Mouse (Mus musculus) liver, embryonic 14.5 days (tissue): Measurements from ENCODE around the gene Dpf3. TPM values are rescaled to one million over a fixed set of nuclear protein-coding genes. Genes with fewer than 3 reads are reported as not detected.

ENCODE experiments used
- ATAC-seq: fragments of 200-750 bp; cut with Nextera tagmentation; 2 replicates; pipeline ENCODE4 v1.8.0; 2017; ENCODE audit warnings: moderate number of reproducible peaks, mild to moderate bottlenecking, moderate library complexity; ENCODE audit not compliant: insufficient read depth
- DNase-seq, 3 experiments: peaks; one replicate each; pipeline ENCODE4 v3.0.0-alpha.2; 2012 to 2013; ENCODE audit warnings: low read depth in 3 of 3, low spot score in 3 of 3
- H3K27ac ChIP-seq: fragments of 300-500 bp; sonication (generic); 2 replicates; pipeline ENCODE4 v1.5.1; 2014; ENCODE audit warnings: moderate library complexity, mild to moderate bottlenecking, control low read depth, inconsistent platforms
- H3K27me3 ChIP-seq: fragments of 300-500 bp; sonication (generic); 2 replicates; pipeline ENCODE4 v1.6.1; 2014; ENCODE audit warnings: mild to moderate bottlenecking, low read length, moderate library complexity; ENCODE audit not compliant: control insufficient read depth, insufficient read depth
- H3K36me3 ChIP-seq: fragments of 300-500 bp; sonication (generic); replicated peaks from 2 replicates; pipeline ENCODE4 v1.6.1; 2014; ENCODE audit warnings: low read depth; ENCODE audit not compliant: control insufficient read depth, insufficient read depth
- H3K4me1 ChIP-seq, 2 experiments: fragments of 200-500 bp in 1 of 2; fragments of 300-500 bp in 1 of 2; sonication (generic) in 1 of 2; replicated peaks; 2 replicates each; pipeline ENCODE4 v1.6.1; 2012 to 2014; ENCODE audit warnings: antibody characterized with exemption in 1 of 2, inconsistent platforms in 1 of 2, low read length in 1 of 2; ENCODE audit not compliant: control insufficient read depth in 2 of 2, insufficient read depth in 2 of 2
- H3K4me2 ChIP-seq: fragments of 300-500 bp; sonication (generic); 2 replicates; pipeline ENCODE4 v1.6.1; 2014; ENCODE audit warnings: low read depth, mild to moderate bottlenecking, control low read depth, moderate library complexity
- H3K4me3 ChIP-seq, 2 experiments: fragments of 200-500 bp in 1 of 2; fragments of 300-500 bp in 1 of 2; sonication (generic) in 1 of 2; 2 replicates each; pipeline ENCODE4 v1.5.1; 2012 to 2014; ENCODE audit warnings: low read depth in 2 of 2, low read length in 2 of 2, mild to moderate bottlenecking in 2 of 2, control low read depth in 1 of 2, inconsistent platforms in 1 of 2, moderate library complexity in 1 of 2; ENCODE audit not compliant: insufficient read depth in 1 of 2
- H3K9ac ChIP-seq: fragments of 300-500 bp; sonication (generic); replicated peaks from 2 replicates; pipeline ENCODE4 v1.6.1; 2014; ENCODE audit warnings: mild to moderate bottlenecking, control low read depth, moderate library complexity
- H3K9me3 ChIP-seq: fragments of 300-500 bp; sonication (generic); 2 replicates; pipeline ENCODE4 v1.6.1; 2016; ENCODE audit warnings: low read length, mixed read lengths; ENCODE audit not compliant: control insufficient read depth
- CTCF ChIP-seq: IDR thresholded peaks from 2 replicates; pipeline ENCODE4 v1.5.1; 2016; ENCODE audit warnings: antibody characterized with exemption, low read depth, control low read depth
- EP300 ChIP-seq: IDR thresholded peaks from 2 replicates; pipeline ENCODE4 v1.6.1; 2016; ENCODE audit warnings: antibody characterized with exemption, low read depth
- WGBS: fragments of 180-500 bp; shearing (Covaris S2); extraction: QIAGEN DNeasy Blood & Tissue Kit; methylation state at CpG from one replicate; pipeline ENCODE4 v1.1.7; 2014; ENCODE audit not compliant: insufficient replicate concordance; 5-methylcytosine and 5-hydroxymethylcytosine counted together
- polyA plus RNA-seq, 2 experiments: library from polyadenylated mRNA; depleted of rRNA in 1 of 2; stranded (reverse) in 1 of 2; unstranded in 1 of 2; fragments of >200 nt; fragmentation: Nextera tagmentation in 1 of 2; extraction: Ambion mirVana in 1 of 2; gene quantifications; 2 replicates each; pipeline versions ENCODE4 v1.2.1 to v1.2.3; 2012 to 2014

The Dpf3 gene
- polyA plus RNA-seq, 2 experiments = 3.7 to 4.8 TPM

GRCm38 (mm10) chr12:83476277-83476676 lies 11.2 kb downstream of the Dpf3 start:
- TF ChIP-seq EP300 (no peak), CTCF (no peak)
- WGBS = 79% methylated on average over 10 of the region's 10 CpGs

GRCm38 (mm10) chr12:83475419-83475818 lies 12.1 kb downstream of the Dpf3 start:
- H3K36me3 ChIP-seq = no peaks in the 10 kb centered on the region
- no peaks in the 10 kb centered on the region for H3K9me3 ChIP-seq
- H3K27ac ChIP-seq = no peak overlapping the region
- no peak for TF ChIP-seq EP300
- no peak for TF ChIP-seq CTCF
- no peak overlapping the region for H3K4me2 ChIP-seq
- no peak overlapping the region for H3K9ac ChIP-seq
- no peak overlapping the region for H3K4me3 ChIP-seq
- no peak for DNase-seq
- peaks cover 28% of the 10 kb centered on the region in 2 experiments for H3K4me1 ChIP-seq
- no peaks in the 10 kb centered on the region for H3K27me3 ChIP-seq
- WGBS = 61% methylated on average over 6 of the region's 6 CpGs
- no peak for ATAC-seq

More at GRCm38 (mm10) chr12:83476277-83476676, 11.2 kb downstream of the Dpf3 start:
- DNase-seq (no peak), ATAC-seq (no peak)
- no peaks in the 10 kb centered on the region for H3K27me3 ChIP-seq
- no peaks in the 10 kb centered on the region for H3K9me3 ChIP-seq
- H3K36me3 ChIP-seq = no peaks in the 10 kb centered on the region
- H3K4me1 ChIP-seq = peaks cover 28% of the 10 kb centered on the region in 2 experiments
- H3K4me3 ChIP-seq = no peak overlapping the region
- no peak overlapping the region for H3K4me2 ChIP-seq
- no peak overlapping the region for H3K27ac ChIP-seq
- H3K9ac ChIP-seq = no peak overlapping the region

DNA sequence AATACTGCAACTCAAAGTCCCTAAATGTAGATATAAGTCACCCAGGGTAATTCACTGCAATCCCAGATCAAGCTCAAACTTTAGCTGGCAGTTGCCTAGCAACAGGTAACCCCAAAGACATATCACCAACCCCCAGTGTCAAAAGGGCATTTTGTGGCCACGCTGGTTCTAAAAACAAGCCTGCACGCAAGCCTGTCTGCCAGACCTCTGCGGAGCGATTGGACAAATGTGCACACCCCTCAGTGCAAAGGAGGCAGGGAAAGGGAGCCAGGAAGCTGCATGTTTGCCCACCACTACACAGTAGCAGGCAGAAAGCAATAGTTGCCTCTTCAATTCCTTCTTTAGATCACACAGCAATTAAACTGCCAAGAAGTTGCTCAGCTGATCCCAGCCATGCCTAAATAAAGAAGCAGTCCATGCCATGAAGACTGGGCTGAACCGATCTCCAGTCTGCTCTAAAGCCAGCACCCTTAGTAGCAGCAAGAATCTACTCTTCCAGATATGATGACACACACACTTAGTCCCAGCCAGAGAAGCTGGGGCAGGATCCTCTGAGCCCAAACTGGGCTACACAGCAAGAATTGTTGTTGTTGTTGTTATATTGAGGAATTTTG lies 13.4 kb downstream of the Dpf3 start:
- no peaks in the 10 kb centered on the region for H3K27me3 ChIP-seq
- ATAC-seq (peak; percentile 61), DNase-seq (no peak)
- H3K27ac ChIP-seq = no peak overlapping the region
- H3K4me1 ChIP-seq = peaks cover 15 to 16% of the 10 kb centered on the region in 2 experiments
- H3K4me3 ChIP-seq = no peak overlapping the region
- H3K4me2 ChIP-seq = 0 out of 2 replicates have a peak overlapping the region, but pooled peaks have one; percentile 13
- H3K36me3 ChIP-seq = no peaks in the 10 kb centered on the region
- WGBS = 53% methylated on average over 5 of the region's 5 CpGs
- no peak overlapping the region for H3K9ac ChIP-seq
- H3K9me3 ChIP-seq = no peaks in the 10 kb centered on the region
- TF ChIP-seq CTCF = no peak

- Histone ChIP-seq H3K36me3 (no peaks in the 10 kb centered on the region), H3K9me3 (no peaks in the 10 kb centered on the region), H3K4me2 (no peak overlapping the region), H3K4me3 (no peak overlapping the region), H3K4me1 (peaks cover 12 to 13% of the 10 kb centered on the region in 2 experiments), H3K9ac (no peak overlapping the region), H3K27me3 (no peaks in the 10 kb centered on the region), H3K27ac (no peak overlapping the region)
- no peak for ATAC-seq
- no peak for DNase-seq
- WGBS = 58% methylated on average over 7 of the region's 7 CpGs
- TF ChIP-seq CTCF (no peak), EP300 (no peak)
Measured at GRCm38 (mm10) chr12:83471760-83472159, 15.8 kb downstream of the Dpf3 start.

DNA sequence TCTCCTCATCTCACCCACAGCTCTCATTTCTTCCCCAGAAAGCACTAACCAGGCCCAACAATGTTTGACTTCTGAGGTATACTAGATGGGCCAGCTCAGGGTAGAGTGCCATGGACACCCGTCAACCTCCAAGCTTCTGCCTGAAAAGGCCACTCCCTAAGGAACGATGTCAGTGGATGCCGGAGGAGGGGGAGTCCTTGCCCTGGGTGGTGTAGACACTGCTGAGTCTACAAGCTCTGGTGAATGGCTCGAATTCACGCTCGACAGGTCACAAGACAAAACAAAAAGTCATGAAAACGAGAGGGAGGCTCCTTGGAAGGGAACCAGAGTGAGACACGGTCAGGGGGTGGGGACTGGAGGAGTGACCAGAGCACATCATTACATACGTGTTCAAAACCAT lies 17.4 kb downstream of the Dpf3 start:
- Histone ChIP-seq H3K4me1 (peaks cover 9 to 25% of the 10 kb centered on the region in 2 experiments), H3K9me3 (no peaks in the 10 kb centered on the region), H3K27ac (no peak overlapping the region), H3K9ac (no peak overlapping the region), H3K36me3 (no peaks in the 10 kb centered on the region), H3K4me3 (no peak overlapping the region), H3K4me2 (no peak overlapping the region), H3K27me3 (no peaks in the 10 kb centered on the region)
- no peak for DNase-seq
- no peak for ATAC-seq
- no peak for TF ChIP-seq EP300
- TF ChIP-seq CTCF = no peak
- 70% methylated on average over 9 of the region's 9 CpGs for WGBS
